Mouse (Mus musculus): Measurements from ENCODE around the gene Smarcd3. TPM values are rescaled to one million over a fixed set of nuclear protein-coding genes. Genes with fewer than 3 reads are reported as not detected.
A peak's percentile ranks its signal among the peaks of the same experiment; 100 is the strongest.

Smarcd3 gene
- total RNA-seq, 2 experiments from 2014 or later: 125 to 134 TPM

GRCm38 (mm10) chr5:24601071-24601835 lies 23.0 kb downstream of the Smarcd3 start:
- peak in 1 of 2 experiments; percentile 54 for DNase-seq (ENCODE audit: extremely low spot score in 1 of 2, low spot score in 2 of 2)

GRCm38 (mm10) chr5:24600236-24600635 lies 24.0 kb downstream of the Smarcd3 start:
- no peak for DNase-seq (ENCODE audit: extremely low spot score in 1 of 2, low spot score in 2 of 2)
- intact Hi-C loops (cut with DNase I): no loop called here

More at GRCm38 (mm10) chr5:24601071-24601835, 23.0 kb downstream of the Smarcd3 start:
- intact Hi-C loops (cut with DNase I): no loop called here

- intact Hi-C loops (cut with DNase I): loop anchor here (5.0 kb wide), 1 partner anchor 53 kb away; no protein-coding TSS in a partner anchor
Measured at GRCm38 (mm10) chr5:24599137-24599536, 25.1 kb downstream of the Smarcd3 start.

GRCm38 (mm10) chr5:24598570-24599006 lies 25.6 kb downstream of the Smarcd3 start:
- peak in 1 of 2 experiments; percentile 81 for DNase-seq (ENCODE audit: extremely low spot score in 1 of 2, low spot score in 2 of 2)
- intact Hi-C loops (cut with DNase I): loop anchor here (5.0 kb wide), 1 partner anchor 54 kb away; no protein-coding TSS in a partner anchor

More at GRCm38 (mm10) chr5:24599137-24599536, 25.1 kb downstream of the Smarcd3 start:
- peak in 1 of 2 experiments; percentile 23 for DNase-seq (ENCODE audit: extremely low spot score in 1 of 2, low spot score in 2 of 2)

- intact Hi-C loops (cut with DNase I): loop anchor here (5.0 kb wide), 1 partner anchor 54 kb away; no protein-coding TSS in a partner anchor
- DNase-seq (ENCODE audit: extremely low spot score in 1 of 2, low spot score in 2 of 2): peak in 1 of 2 experiments; percentile 30
Measured at GRCm38 (mm10) chr5:24597901-24598569, 26.2 kb downstream of the Smarcd3 start.

- peak; percentile 80 to 83 for DNase-seq (ENCODE audit: extremely low spot score in 1 of 2, low spot score in 2 of 2)
- intact Hi-C loops (cut with DNase I): loop anchor here (5.0 kb wide), 1 partner anchor 55 kb away; no protein-coding TSS in a partner anchor
Measured at GRCm38 (mm10) chr5:24597221-24597728, 26.9 kb downstream of the Smarcd3 start.

GRCm38 (mm10) chr5:24596519-24597171 lies 27.6 kb downstream of the Smarcd3 start:
- intact Hi-C loops (cut with DNase I): loop anchor here (5.0 kb wide), 1 partner anchor 56 kb away; no protein-coding TSS in a partner anchor
- peak; percentile 72 to 87 for DNase-seq (ENCODE audit: extremely low spot score in 1 of 2, low spot score in 2 of 2)

GRCm38 (mm10) chr5:24595786-24596380 lies 28.3 kb downstream of the Smarcd3 start:
- intact Hi-C loops (cut with DNase I): loop anchor here (5.0 kb wide), 1 partner anchor 56 kb away; no protein-coding TSS in a partner anchor
- DNase-seq (ENCODE audit: extremely low spot score in 1 of 2, low spot score in 2 of 2): no peak

GRCm38 (mm10) chr5:24595261-24595660 lies 28.9 kb downstream of the Smarcd3 start:
- intact Hi-C loops (cut with DNase I): loop anchor here (5.0 kb wide), 1 partner anchor 57 kb away; no protein-coding TSS in a partner anchor
- DNase-seq (ENCODE audit: extremely low spot score in 1 of 2, low spot score in 2 of 2): no peak

GRCm38 (mm10) chr5:24594346-24594745 lies 29.9 kb downstream of the Smarcd3 start:
- DNase-seq (ENCODE audit: extremely low spot score in 1 of 2, low spot score in 2 of 2): no peak

GRCm38 (mm10) chr5:24593928-24594327 lies 30.3 kb downstream of the Smarcd3 start:
- intact Hi-C loops (cut with DNase I): no loop called here

More at GRCm38 (mm10) chr5:24594346-24594745, 29.9 kb downstream of the Smarcd3 start:
- intact Hi-C loops (cut with DNase I): no loop called here

GRCm38 (mm10) chr5:24593230-24593629 lies 31.0 kb downstream of the Smarcd3 start:
- intact Hi-C loops (cut with DNase I): no loop called here
- DNase-seq (ENCODE audit: extremely low spot score in 1 of 2, low spot score in 2 of 2): no peak

More at GRCm38 (mm10) chr5:24593928-24594327, 30.3 kb downstream of the Smarcd3 start:
- no peak for DNase-seq (ENCODE audit: extremely low spot score in 1 of 2, low spot score in 2 of 2)

- DNase-seq (ENCODE audit: extremely low spot score in 1 of 2, low spot score in 2 of 2): no peak
- intact Hi-C loops (cut with DNase I): no loop called here
Measured at GRCm38 (mm10) chr5:24592471-24593160, 31.6 kb downstream of the Smarcd3 start.

GRCm38 (mm10) chr5:24591796-24592470 lies 32.3 kb downstream of the Smarcd3 start:
- intact Hi-C loops (cut with DNase I): no loop called here
- no peak for DNase-seq (ENCODE audit: extremely low spot score in 1 of 2, low spot score in 2 of 2)

- no peak for DNase-seq (ENCODE audit: extremely low spot score in 1 of 2, low spot score in 2 of 2)
- intact Hi-C loops (cut with DNase I): no loop called here
Measured at GRCm38 (mm10) chr5:24591268-24591721, 32.9 kb downstream of the Smarcd3 start.

- DNase-seq (ENCODE audit: extremely low spot score in 1 of 2, low spot score in 2 of 2): no peak
- intact Hi-C loops (cut with DNase I): no loop called here
Measured at GRCm38 (mm10) chr5:24589511-24590500, 34.4 kb downstream of the Smarcd3 start.
